Mouse (Mus musculus) splenic B cell, adult 2 months (primary cell): ENCODE results near the gene Gpc4.

Experiments used
- DNase-seq: peaks from one replicate; pipeline ENCODE4 v3.0.0-alpha.2; 2011; ENCODE audit warnings: low read depth, low spot score
- H3K27me3 ChIP-seq: 2 replicates; pipeline ENCODE4 v1.6.1; 2012; ENCODE audit warnings: mild to moderate bottlenecking, low read length, moderate library complexity, mixed read lengths; ENCODE audit not compliant: control insufficient read depth, poor library complexity, insufficient read depth, severe bottlenecking
- H3K36me3 ChIP-seq: 2 replicates; pipeline ENCODE4 v1.6.1; 2012; ENCODE audit warnings: mild to moderate bottlenecking, low read length, moderate library complexity, mixed read lengths; ENCODE audit not compliant: control insufficient read depth, poor library complexity, insufficient read depth, severe bottlenecking

The Gpc4 gene

GRCm38 (mm10) chrX:52164738-52165554 lies at the start of gene Gpc4:
Gene Gpc4 (minus strand): TSS chrX:52165252.
- Histone ChIP-seq H3K27me3 (no peaks in the 10 kb centered on the region), H3K36me3 (no peaks in the 10 kb centered on the region)
- DNase-seq, result no peak

GRCm38 (mm10) chrX:52212846-52213245 lies 47.8 kb upstream of the Gpc4 start:
- Histone ChIP-seq H3K27me3 (no peaks in the 10 kb centered on the region), H3K36me3 (no peaks in the 10 kb centered on the region)
- DNase-seq, result no peak

GRCm38 (mm10) chrX:52199836-52200235 lies 34.8 kb upstream of the Gpc4 start:
- H3K27me3 ChIP-seq, result no peaks in the 10 kb centered on the region
- H3K36me3 ChIP-seq, result no peaks in the 10 kb centered on the region
- DNase-seq, result no peak

GRCm38 (mm10) chrX:52193311-52193968 lies 28.4 kb upstream of the Gpc4 start:
- H3K27me3 ChIP-seq, result no peaks in the 10 kb centered on the region
- no peaks in the 10 kb centered on the region for H3K36me3 ChIP-seq
- no peak for DNase-seq

GRCm38 (mm10) chrX:52189094-52189493 lies 24.0 kb upstream of the Gpc4 start:
- DNase-seq, result no peak
- no peaks in the 10 kb centered on the region for H3K27me3 ChIP-seq
- H3K36me3 ChIP-seq, result no peaks in the 10 kb centered on the region

GRCm38 (mm10) chrX:52183551-52184442 lies 18.7 kb upstream of the Gpc4 start:
- DNase-seq, result no peak

GRCm38 (mm10) chrX:52181401-52181800 lies 16.3 kb upstream of the Gpc4 start:
- H3K36me3 ChIP-seq, result no peaks in the 10 kb centered on the region
- H3K27me3 ChIP-seq, result no peaks in the 10 kb centered on the region
- DNase-seq, result no peak

More at GRCm38 (mm10) chrX:52183551-52184442, 18.7 kb upstream of the Gpc4 start:
- no peaks in the 10 kb centered on the region for H3K27me3 ChIP-seq
- no peaks in the 10 kb centered on the region for H3K36me3 ChIP-seq

GRCm38 (mm10) chrX:52177067-52177466 lies 12.0 kb upstream of the Gpc4 start:
- Histone ChIP-seq H3K36me3 (no peaks in the 10 kb centered on the region), H3K27me3 (no peaks in the 10 kb centered on the region)
- DNase-seq, result no peak

GRCm38 (mm10) chrX:52167519-52168244 lies 2.6 kb upstream of the Gpc4 start:
- Histone ChIP-seq H3K27me3 (no peaks in the 10 kb centered on the region), H3K36me3 (no peaks in the 10 kb centered on the region)
- no peak for DNase-seq

- no peaks in the 10 kb centered on the region for H3K27me3 ChIP-seq
- no peak for DNase-seq
- no peaks in the 10 kb centered on the region for H3K36me3 ChIP-seq
These were observed 495 bp upstream of the Gpc4 start for GRCm38 (mm10) chrX:52165555-52165938.

GRCm38 (mm10) chrX:52164134-52164737 lies 816 bp downstream of the Gpc4 start:
- Histone ChIP-seq H3K27me3 (no peaks in the 10 kb centered on the region), H3K36me3 (no peaks in the 10 kb centered on the region)
- no peak for DNase-seq

GRCm38 (mm10) chrX:52163418-52164133 lies 1.5 kb downstream of the Gpc4 start:
- DNase-seq, result no peak
- Histone ChIP-seq H3K36me3 (no peaks in the 10 kb centered on the region), H3K27me3 (no peaks in the 10 kb centered on the region)

GRCm38 (mm10) chrX:52162756-52163155 lies 2.3 kb downstream of the Gpc4 start:
- H3K36me3 ChIP-seq, result no peaks in the 10 kb centered on the region
- DNase-seq, result no peak
- no peaks in the 10 kb centered on the region for H3K27me3 ChIP-seq
